Mouse (Mus musculus) embryo, embryonic 11 days (tissue): ENCODE measurements around the gene Tmem86b.

Experiments
- DNase-seq: peaks from one replicate; pipeline ENCODE4 v3.0.0-alpha.2; 2015

Tmem86b gene

DNA sequence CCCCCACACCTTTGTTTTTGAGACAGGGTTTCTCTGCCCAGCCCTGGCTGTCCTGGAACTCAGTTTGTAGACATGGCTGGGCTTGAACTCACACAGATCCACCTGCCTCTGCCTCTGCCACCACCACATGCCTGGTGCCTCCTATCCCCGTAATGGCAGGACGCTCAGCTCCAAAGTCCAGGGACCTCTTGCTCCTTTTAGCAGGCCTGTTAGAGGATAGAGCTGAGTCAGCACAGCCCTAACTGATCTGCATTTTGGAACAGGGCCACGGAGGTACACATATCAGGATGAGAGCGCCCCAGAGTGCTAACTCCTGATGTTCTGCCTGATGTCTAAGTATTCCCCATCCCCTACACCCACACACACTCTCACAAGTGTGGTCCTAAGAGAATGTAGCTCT is at the start of gene Tmem86b:
TSS of gene Tmem86b (minus strand) at position 392 of the 400 bp plus-strand sequence.
- no peak for DNase-seq

DNA sequence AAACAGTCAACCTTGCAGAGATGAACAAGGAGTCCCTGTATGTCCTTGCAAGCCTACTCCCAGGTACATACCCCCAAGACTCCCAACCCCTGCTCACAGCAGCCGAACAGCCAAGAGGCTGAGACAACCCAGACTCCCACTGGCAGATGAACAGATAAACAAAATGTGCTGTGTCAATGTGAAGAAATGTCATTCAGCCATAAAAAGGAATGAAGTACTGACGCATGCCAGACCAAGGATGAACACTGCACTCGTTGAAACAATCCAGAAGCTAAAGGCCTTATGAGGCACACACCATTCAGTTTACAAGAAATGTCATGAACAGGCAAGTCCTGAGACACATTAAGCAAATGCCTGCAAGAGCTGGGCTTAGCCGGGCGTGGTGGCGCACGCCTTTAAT is 44.0 kb upstream of the Tmem86b start:
- no peak for DNase-seq

DNA sequence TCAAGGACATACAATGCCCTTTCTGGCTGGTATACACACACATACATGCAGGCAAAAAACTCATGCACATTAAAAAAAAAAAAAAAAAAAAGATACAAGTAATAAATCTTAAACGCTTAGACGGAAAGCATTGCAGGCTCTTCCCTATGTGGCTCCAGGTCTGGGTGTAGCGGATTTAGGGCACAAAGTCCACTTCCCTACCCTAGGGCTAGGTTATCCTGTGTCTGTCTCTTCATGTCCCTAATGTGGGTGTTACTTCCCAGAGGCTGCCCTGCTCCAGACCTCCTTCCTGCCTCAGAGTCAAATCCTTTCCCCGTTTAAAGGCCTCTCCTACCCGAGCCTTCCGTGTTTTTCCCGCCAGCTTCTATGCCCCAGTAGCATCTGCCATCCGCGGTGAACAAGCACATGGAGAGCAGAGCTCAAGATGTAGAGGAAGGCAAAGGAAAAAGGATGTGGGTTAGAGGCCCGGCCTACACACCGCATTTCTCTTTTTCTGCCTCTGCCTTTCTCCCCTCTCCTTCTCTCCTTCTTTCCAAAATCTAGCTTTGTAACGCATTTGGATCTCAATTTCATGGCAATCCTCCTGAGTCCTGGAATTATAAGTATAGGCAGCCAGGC is 43.0 kb upstream of the Tmem86b start:
- no peak for DNase-seq

DNA sequence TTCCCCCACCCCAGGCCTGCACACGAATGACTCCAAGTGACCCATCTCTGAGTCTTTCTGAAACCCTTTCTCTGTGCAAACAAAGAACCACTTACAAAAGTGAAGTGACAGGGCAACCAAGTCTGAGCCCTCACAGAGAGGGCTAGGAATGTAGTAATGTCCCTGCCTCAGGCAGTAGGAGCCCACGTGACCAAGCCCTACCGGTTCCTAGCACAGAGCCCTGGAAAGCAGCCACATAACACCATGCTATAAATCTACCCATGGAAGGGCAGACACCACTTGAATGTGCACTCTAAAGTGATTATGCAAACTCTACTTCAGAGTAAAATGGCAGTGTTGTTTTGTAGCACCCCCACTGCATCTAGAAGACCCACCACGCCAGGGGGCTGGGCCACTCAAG is 40.7 kb upstream of the Tmem86b start:
- peak; percentile 37 for DNase-seq

DNA sequence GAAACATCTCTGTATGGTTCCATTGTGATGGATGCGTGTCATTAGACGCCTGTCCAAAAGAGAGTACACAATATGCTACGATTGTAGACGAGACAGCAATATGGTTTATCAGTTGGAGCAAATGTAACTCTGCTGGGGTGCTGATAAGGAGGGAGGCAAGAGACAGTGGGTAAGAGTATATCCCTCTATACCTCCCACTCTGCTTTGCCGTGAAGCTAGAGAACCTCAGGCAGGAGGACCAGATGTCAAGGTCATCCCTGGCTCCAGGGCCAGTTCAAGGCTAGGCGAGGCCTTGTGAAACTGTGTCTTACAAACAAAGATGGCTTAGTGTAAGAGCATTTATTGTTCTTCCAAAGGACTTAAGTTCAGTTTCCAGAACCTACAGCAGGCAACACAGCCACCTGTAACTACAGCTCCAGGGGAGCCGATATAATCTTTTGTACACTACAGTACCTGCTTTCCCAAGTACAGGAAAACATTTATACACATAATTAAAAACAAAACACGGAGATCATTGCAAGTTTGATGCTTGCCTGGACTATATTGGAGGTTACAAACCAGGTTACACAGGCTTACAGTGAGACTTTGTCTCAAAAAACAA is 39.5 kb upstream of the Tmem86b start:
- DNase-seq, result no peak

DNA sequence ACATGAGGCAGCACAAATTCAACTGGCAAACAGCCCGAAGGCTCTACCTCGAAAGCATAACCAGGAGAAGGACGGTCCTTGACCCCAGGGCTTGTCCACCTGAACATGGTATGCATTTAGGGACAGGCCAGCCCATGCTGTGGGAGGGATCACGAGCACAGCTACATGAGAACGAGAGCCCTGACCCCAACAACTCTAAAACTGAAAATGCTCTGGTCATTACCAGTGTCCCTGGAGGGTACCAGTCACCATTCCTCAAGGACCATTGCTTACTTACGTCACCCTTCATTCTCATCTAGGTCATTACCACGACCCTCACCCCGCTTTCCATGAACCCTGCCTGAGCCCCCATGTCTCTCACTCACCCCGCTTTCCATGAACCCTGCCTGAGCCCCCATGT is 37.9 kb upstream of the Tmem86b start:
- no peak for DNase-seq

DNA sequence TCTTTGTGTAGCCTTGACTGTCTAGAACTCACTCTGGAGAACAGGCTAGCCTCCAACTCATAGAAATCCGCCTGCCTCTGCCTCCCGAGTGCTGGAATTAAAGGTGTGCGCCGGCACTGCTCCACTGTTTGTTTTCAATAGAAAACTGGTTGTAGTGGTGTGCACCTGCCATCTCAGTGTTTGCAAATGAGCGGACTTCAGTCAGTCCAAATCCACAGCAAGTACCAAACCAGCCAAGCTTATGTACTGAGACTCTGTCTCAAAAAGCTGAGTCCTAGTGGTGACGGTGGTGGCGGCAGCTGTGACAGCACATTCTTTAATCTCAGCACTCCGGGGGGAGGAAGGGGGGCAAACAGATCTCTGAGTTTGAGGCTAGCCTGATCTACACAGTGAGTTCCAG is 37.3 kb upstream of the Tmem86b start:
- no peak for DNase-seq

DNA sequence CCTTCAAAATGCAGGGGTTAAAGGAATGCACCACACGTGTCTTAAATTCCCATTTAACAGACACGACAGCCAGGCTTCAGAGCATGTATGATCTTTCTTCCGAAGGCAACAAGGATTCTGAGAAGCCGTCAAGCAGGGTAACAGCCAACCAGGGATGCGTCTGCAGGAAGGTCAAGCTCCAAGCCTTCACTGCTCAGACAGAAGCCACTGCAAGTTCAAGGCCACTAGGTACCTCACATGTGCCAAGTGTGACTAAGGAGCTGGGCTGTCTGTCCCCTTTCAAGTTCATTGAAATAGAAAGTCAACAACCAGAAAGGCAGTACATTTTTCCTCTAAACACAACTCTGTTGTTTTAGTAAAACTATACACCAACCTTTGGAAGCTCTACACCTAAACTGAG is 35.6 kb upstream of the Tmem86b start:
- no peak for DNase-seq

DNA sequence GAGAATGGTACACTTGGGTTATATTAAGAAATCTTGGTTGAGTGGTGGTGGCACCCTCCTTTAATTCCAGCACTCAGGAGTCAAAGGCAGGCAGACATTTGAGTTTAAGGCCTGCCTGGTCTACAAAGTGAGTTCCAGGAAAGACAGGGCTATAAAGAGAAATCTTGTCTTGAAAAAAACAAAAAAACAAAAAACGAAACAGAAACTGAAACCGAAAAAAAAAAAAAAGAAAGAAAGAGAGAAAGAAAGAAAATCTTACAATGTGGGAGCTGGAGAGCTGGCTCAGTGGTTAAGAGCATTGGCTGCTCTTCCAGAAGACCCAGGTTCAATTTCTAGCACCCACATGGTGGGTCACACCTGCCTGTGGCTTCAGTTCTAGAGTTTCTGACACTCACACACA is 32.5 kb upstream of the Tmem86b start:
- no peak for DNase-seq

DNA sequence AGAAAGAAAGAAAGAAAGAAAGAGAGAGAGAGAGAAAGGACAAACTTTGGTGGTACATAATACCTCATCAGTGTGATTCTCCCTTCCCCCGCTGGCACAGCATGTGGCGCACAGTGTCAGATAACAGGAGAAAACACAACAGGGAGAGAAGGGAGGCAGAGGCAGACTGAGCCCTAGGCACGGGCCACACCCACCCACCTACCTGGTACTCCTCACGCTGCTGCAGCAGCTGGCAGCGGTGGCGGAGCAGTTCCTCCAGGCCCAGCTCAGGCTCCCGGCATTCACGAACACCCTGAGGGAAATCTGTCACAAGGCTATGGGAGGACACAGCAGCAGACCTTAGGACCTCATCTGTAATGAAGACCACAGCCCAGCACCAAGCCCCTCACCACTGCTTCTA is 32.0 kb upstream of the Tmem86b start:
- DNase-seq, result no peak

DNA sequence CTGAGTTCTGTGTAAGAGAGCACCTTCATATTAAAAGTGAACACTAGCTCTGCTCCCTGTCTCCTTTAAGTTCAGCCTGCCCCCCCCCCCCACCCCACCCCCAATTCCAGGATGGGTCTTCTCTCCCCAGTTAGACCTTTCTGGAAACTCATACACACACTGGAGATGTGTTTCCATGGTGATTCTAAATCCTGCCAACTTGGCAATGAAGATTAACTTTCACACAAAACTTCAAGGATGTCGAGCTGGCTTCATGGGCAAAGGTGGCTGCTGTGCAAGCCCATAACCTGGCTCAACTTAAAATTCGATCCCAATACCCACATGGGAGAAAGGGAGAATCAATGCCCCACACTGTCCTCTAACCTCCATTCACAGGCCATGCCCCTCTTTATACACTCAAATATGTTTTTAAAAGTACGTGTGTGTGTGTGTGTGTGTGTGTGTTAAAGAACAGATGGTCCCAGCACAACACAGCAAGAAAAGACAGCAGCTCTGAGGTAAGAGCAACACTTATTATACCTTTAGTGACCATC is 28.8 kb upstream of the Tmem86b start:
- DNase-seq, result no peak

DNA sequence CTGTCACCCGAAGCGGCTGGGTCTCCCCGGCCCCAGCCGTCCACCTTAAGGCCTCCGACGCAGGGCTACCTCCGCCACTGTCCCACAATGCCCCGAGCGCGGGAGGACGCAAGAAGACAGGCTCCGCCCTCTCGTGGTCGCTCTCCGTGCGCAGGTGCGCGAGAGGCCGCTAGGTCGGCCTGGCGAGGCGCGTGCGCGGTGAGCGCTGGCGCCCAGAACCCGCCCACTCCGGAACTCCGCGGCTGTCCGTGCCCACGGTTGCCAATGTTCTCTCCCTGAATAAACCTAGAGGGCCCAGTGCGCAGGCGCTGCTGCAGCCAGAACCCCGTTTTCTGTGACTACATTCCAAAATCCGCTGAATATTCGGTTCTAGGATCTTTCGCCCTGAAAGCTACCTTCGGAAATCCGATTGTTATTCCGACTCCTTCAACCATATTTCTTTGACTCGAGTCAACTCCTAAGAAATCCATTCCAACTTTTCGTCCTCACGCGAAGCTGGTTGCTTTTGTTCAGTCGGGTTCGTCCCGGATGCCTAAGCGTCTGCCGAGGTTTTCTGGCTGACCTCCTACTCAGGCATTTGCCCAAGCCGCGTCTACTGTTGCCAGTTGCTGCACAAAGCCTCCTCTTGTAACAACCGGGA is 27.8 kb upstream of the Tmem86b start, which contains the start of gene Ppp6r1:
TSS of gene Ppp6r1 (minus strand) at position 108 of the 640 bp plus-strand sequence.
- DNase-seq, result peak; percentile 99

DNA sequence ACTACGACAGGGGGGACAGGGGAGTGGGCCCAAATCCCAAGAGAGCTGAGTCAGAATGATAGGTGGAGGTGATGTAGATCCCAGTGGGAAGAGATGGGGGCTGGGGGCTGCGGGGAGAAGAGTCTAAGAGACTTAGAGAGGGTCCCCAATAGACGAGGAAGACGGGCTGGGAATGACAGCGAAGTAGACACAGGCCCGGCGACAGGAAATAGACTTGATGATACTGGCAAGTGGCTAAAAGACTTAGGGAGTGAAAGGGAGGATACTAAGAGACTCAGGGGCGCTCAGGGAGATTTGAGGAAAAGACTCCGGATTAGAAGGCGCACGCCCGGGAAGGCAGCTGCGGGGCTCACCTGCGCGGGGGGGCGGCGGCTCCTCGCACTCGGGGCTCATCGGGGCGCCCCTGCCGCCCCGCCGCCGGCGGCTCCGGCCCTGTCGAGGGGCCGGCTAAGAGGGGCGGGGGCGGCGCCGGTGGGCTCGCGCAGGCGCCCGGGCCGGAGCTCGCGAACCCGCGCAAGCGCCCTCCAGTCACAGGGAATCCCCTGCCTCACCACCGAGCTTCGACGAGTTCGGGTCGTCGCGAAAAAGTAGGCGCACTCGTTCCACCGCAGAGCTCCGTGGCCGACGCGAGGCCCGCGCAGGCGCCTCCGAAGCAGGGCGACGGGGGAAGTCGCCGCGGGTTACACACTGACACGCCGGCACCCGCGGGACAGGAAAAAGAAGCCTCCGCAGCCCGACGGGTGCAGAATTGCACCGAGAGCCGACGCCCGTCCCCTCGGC is 27.1 kb upstream of the Tmem86b start:
- peak; percentile 77 for DNase-seq

DNA sequence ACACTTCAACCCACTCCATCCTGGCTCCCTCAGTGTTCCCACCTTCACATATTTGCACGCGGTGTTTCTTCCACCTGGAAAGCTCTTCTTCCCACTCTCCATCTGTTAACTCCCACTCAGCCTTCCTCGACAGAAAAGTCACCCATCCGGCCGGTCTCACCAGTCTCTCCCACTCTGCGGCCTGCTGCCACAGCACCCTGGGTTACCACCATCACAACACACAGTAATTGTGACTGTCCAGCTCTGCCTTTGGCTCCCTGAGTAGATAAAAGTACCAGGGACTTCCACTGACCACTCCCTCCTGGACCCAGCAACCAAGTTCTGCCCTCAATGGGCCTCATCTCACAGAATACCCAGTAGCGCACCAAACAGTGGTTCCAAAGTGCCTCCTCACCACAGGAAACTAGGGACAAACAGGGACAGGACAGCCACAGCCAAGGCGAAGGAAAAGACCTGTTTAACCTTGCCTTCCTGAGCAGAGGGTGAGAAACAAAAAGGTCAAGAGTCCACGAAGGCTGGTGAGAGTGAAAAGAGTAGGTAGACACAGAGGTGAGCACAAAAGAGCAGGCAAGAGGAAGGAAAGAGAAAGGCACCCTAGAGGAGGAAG is 26.4 kb upstream of the Tmem86b start:
- DNase-seq, result no peak

DNA sequence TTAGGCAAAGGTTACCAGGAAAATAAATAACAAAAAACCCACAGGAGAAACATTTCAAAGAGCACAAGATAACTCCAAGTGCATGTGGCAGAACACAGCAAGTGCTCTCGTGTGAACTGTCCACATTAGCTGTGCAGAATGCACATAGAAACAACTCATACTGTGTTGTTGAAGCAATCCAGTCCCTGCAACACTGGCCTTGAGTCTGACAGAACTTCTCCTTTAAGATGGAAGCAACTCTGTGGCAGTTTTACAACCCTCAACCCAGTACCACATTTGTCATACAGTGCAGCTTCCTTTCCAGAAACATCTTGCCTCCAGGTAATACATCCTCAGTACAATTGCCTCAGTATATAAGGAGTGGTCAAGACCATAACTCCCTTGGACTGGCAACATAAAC is 25.6 kb upstream of the Tmem86b start:
- no peak for DNase-seq

DNA sequence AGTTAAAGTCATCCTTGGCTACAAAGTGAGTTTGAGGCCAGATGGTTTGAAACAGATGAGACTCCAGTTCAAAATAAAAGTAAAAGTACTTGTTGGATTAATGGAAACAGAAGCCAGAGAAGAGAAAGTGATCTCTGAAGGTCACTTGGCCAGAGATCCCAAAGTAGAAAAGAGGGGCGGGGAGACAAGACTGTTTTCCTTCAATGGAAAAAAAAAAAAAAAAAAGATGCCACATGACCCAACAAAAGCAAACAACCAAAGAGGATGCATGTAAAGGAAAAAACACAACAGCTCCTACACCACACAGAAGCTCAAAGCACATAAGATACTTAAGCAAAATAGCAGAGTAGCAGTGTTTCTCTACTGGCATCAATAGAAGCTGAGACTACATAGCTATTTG is 24.7 kb upstream of the Tmem86b start:
- DNase-seq, result no peak

DNA sequence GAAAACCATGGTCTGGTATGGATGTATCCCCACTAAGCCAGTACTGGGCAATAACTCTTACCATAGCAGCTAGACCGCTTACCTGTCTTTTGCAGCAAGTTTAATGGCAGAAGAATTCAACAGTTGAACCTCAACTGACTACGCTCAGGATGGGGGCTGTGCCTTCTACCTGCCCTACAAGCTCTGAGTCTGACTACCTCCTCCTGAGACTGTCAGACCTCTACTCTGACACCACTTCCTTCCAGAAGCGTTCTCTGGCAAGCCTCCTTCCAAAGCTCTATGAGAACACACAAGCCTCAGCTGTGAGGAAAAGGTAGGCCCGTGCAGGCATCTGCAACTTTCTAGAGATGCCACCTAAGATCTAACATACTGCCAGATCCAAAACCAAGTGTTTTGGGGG is 24.2 kb upstream of the Tmem86b start:
- DNase-seq, result no peak

DNA sequence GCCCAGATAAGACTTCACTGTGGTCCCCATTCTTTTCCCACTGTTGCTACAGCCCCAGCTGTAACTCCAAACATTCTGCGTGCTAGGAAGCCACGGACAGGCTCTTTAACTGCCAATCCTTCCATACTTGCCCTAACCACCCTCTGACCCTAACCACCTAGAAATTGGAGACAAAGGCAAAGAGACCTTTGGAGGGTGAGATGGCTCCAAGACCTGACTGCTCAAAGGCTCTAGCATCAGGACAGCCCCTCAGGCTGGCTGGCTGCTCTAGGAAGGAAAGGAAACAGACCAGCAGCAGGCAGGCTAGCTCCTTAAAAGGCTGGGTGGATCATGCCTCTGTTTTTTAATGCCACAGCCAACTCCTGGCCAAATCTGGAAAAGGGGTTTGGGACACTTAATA is 23.0 kb upstream of the Tmem86b start:
- no peak for DNase-seq

DNA sequence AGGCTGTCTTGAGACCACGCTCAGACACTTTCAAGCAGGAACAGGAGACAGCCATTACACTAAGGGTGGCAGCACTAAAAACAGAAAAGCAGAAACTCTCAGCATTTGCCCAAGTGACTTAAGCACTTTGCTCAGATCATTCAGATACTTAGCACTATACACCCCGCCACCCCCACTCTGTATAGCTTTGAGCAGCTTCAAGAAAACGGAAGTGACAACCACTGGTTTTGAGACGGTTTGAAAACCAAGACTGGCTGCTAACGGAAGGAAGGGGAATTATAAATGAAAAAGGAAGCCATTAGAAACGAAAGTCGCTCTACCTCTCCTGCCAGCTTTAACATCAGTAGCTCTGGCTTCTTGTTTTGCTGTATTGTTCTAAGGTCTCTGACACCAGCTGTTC is 22.6 kb upstream of the Tmem86b start:
- no peak for DNase-seq

DNA sequence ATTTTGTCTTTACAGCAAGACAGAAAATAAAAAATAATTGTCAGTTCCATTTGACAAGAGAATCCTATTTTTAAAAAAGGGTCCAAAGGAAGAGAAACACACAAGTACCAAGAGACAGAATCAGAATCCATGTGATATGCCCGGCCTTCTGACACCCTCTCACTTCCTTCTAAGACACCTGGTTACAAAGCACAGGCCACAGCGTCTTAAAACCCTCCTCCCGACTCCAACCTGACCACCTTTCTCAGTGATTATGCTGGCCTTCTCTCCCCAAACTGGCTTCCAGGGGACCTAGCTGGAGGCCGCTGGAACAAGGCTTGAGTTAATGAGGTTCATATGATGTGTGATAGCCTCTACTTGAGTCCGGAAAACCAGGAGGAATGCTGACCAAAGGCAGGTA is 22.1 kb upstream of the Tmem86b start:
- DNase-seq, result no peak

DNA sequence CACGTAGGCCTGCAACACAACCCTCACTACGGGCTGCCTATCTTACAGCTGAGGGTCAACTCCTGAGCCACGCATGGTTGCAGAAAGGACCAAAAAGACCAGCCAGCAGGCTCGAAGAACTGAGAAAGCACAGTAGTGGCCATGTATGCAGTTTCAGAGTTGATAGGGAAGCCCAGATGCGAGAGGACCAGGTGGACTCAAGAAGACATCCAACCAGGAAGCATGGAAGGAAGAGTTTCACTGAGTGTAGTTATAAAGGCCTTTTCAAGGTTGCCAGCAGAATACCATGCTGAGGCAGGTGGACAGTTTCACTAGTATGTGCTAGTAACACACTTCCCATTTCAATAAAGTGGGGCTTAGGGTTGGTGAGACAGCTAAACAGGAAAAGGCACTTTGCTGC is 21.5 kb upstream of the Tmem86b start:
- no peak for DNase-seq

DNA sequence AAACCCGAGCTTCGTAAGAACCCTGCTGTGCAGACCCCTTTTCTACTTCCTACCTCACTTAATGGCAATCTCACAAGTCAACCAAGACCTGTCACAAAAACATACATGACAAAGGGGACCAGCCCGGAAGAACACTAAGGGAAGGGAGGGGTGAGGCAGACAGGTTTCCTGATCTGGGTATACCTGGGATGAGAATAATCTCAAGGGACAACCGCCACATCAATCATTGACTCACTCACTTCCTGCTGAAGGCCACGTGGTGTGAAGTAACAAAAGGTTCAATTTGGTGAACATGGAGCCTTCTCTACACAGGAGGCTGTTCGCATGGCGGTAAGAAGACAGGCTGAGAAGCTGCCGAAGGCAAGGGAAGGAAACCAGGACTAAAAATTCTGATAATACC is 20.4 kb upstream of the Tmem86b start:
- no peak for DNase-seq

DNA sequence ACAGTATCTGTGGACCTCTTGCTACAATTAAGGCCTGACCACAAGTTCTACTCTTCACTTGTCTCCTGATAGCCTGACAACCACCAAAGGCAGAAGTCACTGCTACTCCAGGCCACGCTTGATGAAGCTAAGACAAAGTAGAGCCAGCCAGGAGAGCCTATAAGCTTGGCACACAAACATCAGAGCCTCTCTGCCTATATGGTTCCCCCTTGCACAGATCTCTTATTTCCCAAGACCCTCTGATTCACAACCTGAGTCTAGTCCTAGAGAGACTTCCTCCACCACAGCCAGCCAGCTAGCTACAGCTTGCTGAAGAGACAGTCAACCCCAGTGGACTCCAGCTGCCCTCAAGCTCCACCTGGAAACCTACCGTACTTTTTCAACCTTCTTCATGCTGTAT is 16.8 kb upstream of the Tmem86b start:
- DNase-seq, result no peak
